Mouse (Mus musculus) CH12.LX (cell line): ENCODE results near the gene Vmn2r56. TPM values are rescaled to one million over a fixed set of nuclear protein-coding genes. Genes with fewer than 3 reads are reported as not detected.
"Not testable (repeated sequence)": the region's sequence is repeated elsewhere in the genome, so short reads cannot be mapped to it uniquely, and the experiment has no call there.

ENCODE experiments used
- DNase-seq: peaks from one replicate; pipeline ENCODE4 v3.0.0-alpha.2; 2013; ENCODE audit errors: extremely low read depth
- H3K27ac ChIP-seq: 2 replicates; pipeline ENCODE4 v1.5.1; 2012; ENCODE audit warnings: low read depth, mild to moderate bottlenecking, control low read depth, moderate library complexity; ENCODE audit not compliant: insufficient read depth
- H3K27me3 ChIP-seq: replicated peaks from 2 replicates; pipeline ENCODE3; 2012; ENCODE audit warnings: inconsistent platforms
- H3K36me3 ChIP-seq, 2 experiments: replicated peaks in 1 of 2; 2 replicates each; pipeline versions ENCODE3 to v1.6.1; 2012; ENCODE audit warnings: inconsistent platforms in 1 of 2, low read length in 1 of 2, mild to moderate bottlenecking in 1 of 2, mixed read lengths in 1 of 2, moderate library complexity in 1 of 2; ENCODE audit not compliant: control insufficient read depth in 1 of 2, insufficient read depth in 1 of 2
- H3K4me1 ChIP-seq, 2 experiments: 2 replicates each; pipeline ENCODE4 v1.6.1; 2012; ENCODE audit warnings: inconsistent platforms in 1 of 2, moderate library complexity in 1 of 2; ENCODE audit not compliant: insufficient read depth in 2 of 2, control insufficient read depth in 1 of 2
- H3K4me2 ChIP-seq: 2 replicates; pipeline ENCODE4 v1.6.1; 2012; ENCODE audit warnings: low read depth, mild to moderate bottlenecking, control low read depth; ENCODE audit not compliant: poor library complexity, insufficient read depth, severe bottlenecking
- H3K4me3 ChIP-seq, 3 experiments: fragments of 150-350 bp in 1 of 3; sonication (generic) in 1 of 3; replicated peaks in 1 of 3; 2 replicates each; pipeline versions ENCODE3 to v1.5.1; 2011 to 2012; ENCODE audit warnings: low read depth in 2 of 3, low read length in 2 of 3, mild to moderate bottlenecking in 2 of 3, moderate library complexity in 2 of 3, control low read depth in 1 of 3, improper control_type of control experiment in 1 of 3, inconsistent platforms in 1 of 3, mixed read lengths in 1 of 3; ENCODE audit not compliant: poor library complexity in 1 of 3
- H3K79me2 ChIP-seq: replicated peaks from 2 replicates; pipeline ENCODE4 v1.6.1; 2012; ENCODE audit warnings: mild to moderate bottlenecking, moderate library complexity; ENCODE audit not compliant: control insufficient read depth, poor library complexity, insufficient read depth, severe bottlenecking; ENCODE audit errors: extremely low read depth
- H3K9ac ChIP-seq: 2 replicates; pipeline ENCODE4 v1.6.1; 2012; ENCODE audit warnings: low read depth, mild to moderate bottlenecking, control low read depth, moderate library complexity; ENCODE audit not compliant: insufficient read depth
- H3K9me3 ChIP-seq: replicated peaks from 2 replicates; pipeline ENCODE3; 2012; ENCODE audit warnings: low read length, inconsistent platforms, mixed read lengths
- dilution Hi-C: fragments of 300-500 bp; cut with MboI; formaldehyde crosslinking; loops from 2 replicates; pipeline ENCODE4 v1.14.3; 2020; ENCODE audit warnings: low sequenced_read_pairs; ENCODE audit not compliant: extremely low pct_unique_long_range_greater_than_20kb, extremely low pct_ligation_motif_present
- in situ Hi-C: fragments of 300-500 bp; cut with MboI; formaldehyde crosslinking; loops from 3 replicates; pipeline ENCODE4 v1.14.3; 2019; ENCODE audit warnings: low sequenced_read_pairs, low pct_ligation_motif_present, low pct_unique_long_range_greater_than_20kb, mixed read lengths
- polyA plus RNA-seq: library from polyadenylated mRNA; unstranded; fragments of >175 nt; gene quantifications from 2 replicates; pipeline ENCODE4 v1.2.1, GENCODE M21; 2012; ENCODE audit warnings: low read depth; ENCODE audit not compliant: insufficient read length
- total RNA-seq, 2 experiments: library from RNA; depleted of rRNA; stranded (reverse); fragments of 300-350 nt in 1 of 2; fragments of >200 nt in 1 of 2; gene quantifications; 2 replicates each; pipeline ENCODE4 v1.2.3; 2012 to 2014

Vmn2r56 gene
- total and polyA plus RNA-seq, 3 experiments, result not detected

DNA sequence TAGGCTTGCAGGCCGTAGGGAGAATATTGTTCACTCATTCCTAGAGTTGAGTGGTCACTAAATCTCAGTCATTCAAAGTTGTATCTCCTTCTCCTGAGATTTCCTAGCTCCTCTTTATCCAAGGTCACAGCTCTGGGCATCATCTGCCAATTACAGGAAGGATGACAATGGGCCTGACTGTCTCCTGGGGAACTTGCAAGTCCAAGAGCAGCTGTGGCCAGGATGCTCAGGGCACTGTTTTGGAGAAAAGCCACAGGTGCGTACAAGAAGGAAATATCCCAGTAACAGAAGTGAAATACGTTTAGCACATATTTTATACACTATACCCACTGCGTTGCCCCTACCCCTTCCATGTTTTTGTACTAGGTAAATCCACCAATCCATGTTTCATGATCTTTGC lies 94.6 kb downstream of the Vmn2r56 start, which contains the start of gene Vmn2r54:
Gene Vmn2r54 (minus strand): TSS at position 101 of the 400 bp plus-strand sequence.
- DNase-seq, H3K4me2 ChIP-seq, H3K36me3 ChIP-seq, H3K9ac ChIP-seq, H3K79me2 ChIP-seq, in situ Hi-C loops, dilution Hi-C loops, H3K9me3 ChIP-seq, H3K27me3 ChIP-seq, H3K4me1 ChIP-seq, H3K27ac ChIP-seq, H3K4me3 ChIP-seq: not testable (repeated sequence)

Other genes with a start within 250 kb of the Vmn2r56 start
- not detected in 2 replicates for gene 2900092C05Rik, start 222.5 kb downstream of the Vmn2r56 start, total RNA-seq (2012; rRNA removed)
- gene 2900092C05Rik, start 222.5 kb downstream of the Vmn2r56 start, total RNA-seq (2014; rRNA removed), result not detected in 2 replicates
- gene 2900092C05Rik, start 222.5 kb downstream of the Vmn2r56 start, polyA plus RNA-seq, result not detected in 2 replicates
- gene Vmn2r53, start 126.2 kb downstream of the Vmn2r56 start, total RNA-seq (2012; rRNA removed), result not detected in 2 replicates
- gene Vmn2r53, start 126.2 kb downstream of the Vmn2r56 start, total RNA-seq (2014; rRNA removed), result not detected in 2 replicates
- 0.01 TPM in 2 replicates for gene Vmn2r53, start 126.2 kb downstream of the Vmn2r56 start, polyA plus RNA-seq
- gene Vmn2r54, start 94.7 kb downstream of the Vmn2r56 start, total RNA-seq (2012; rRNA removed), result not detected in 2 replicates
- gene Vmn2r54, start 94.7 kb downstream of the Vmn2r56 start, total RNA-seq (2014; rRNA removed), result not detected in 2 replicates
- gene Vmn2r54, start 94.7 kb downstream of the Vmn2r56 start, polyA plus RNA-seq, result not detected in 2 replicates
- not detected in 2 replicates for gene Vmn2r55, start 50.0 kb downstream of the Vmn2r56 start, total RNA-seq (2012; rRNA removed)
- not detected in 2 replicates for gene Vmn2r55, start 50.0 kb downstream of the Vmn2r56 start, total RNA-seq (2014; rRNA removed)
- gene Vmn2r55, start 50.0 kb downstream of the Vmn2r56 start, polyA plus RNA-seq, result not detected in 2 replicates
- 1.6 and 1.8 TPM in 2 replicates for gene Zscan18, start 68.6 kb upstream of the Vmn2r56 start, total RNA-seq (2012; rRNA removed)
- gene Zscan18, start 68.6 kb upstream of the Vmn2r56 start, total RNA-seq (2014; rRNA removed), result 0.56 and 1.4 TPM in 2 replicates
- 1.3 and 1.6 TPM in 2 replicates for gene Zscan18, start 68.6 kb upstream of the Vmn2r56 start, polyA plus RNA-seq
- 4.4 and 4.5 TPM in 2 replicates for gene Zfp329, start 83.9 kb upstream of the Vmn2r56 start, total RNA-seq (2012; rRNA removed)
- 3.9 and 7.2 TPM in 2 replicates for gene Zfp329, start 83.9 kb upstream of the Vmn2r56 start, total RNA-seq (2014; rRNA removed)
- gene Zfp329, start 83.9 kb upstream of the Vmn2r56 start, polyA plus RNA-seq, result 4.3 and 4.5 TPM in 2 replicates
- 29.3 and 31.0 TPM in 2 replicates for gene Zfp110, start 99.8 kb upstream of the Vmn2r56 start, total RNA-seq (2012; rRNA removed)
- 26.6 and 31.5 TPM in 2 replicates for gene Zfp110, start 99.8 kb upstream of the Vmn2r56 start, total RNA-seq (2014; rRNA removed)
- gene Zfp110, start 99.8 kb upstream of the Vmn2r56 start, polyA plus RNA-seq, result 14.8 and 16.2 TPM in 2 replicates
- gene Zfp128, start 146.2 kb upstream of the Vmn2r56 start, total RNA-seq (2012; rRNA removed), result 1.2 and 1.4 TPM in 2 replicates
- gene Zfp128, start 146.2 kb upstream of the Vmn2r56 start, total RNA-seq (2014; rRNA removed), result 0.96 and 1.2 TPM in 2 replicates
- gene Zfp128, start 146.2 kb upstream of the Vmn2r56 start, polyA plus RNA-seq, result 0.61 and 0.78 TPM in 2 replicates
- gene Zscan22, start 162.8 kb upstream of the Vmn2r56 start, total RNA-seq (2012; rRNA removed), result 3.2 and 4.2 TPM in 2 replicates
- gene Zscan22, start 162.8 kb upstream of the Vmn2r56 start, total RNA-seq (2014; rRNA removed), result 2.8 and 3.3 TPM in 2 replicates
- 7.6 and 8.9 TPM in 2 replicates for gene Zscan22, start 162.8 kb upstream of the Vmn2r56 start, polyA plus RNA-seq
- gene Rps5, start 187.3 kb upstream of the Vmn2r56 start, total RNA-seq (2012; rRNA removed), result 3,671 and 4,026 TPM in 2 replicates
- 3,631 and 4,293 TPM in 2 replicates for gene Rps5, start 187.3 kb upstream of the Vmn2r56 start, total RNA-seq (2014; rRNA removed)
- 2,088 and 2,166 TPM in 2 replicates for gene Rps5, start 187.3 kb upstream of the Vmn2r56 start, polyA plus RNA-seq
- 1.1 and 1.3 TPM in 2 replicates for gene Rnf225, start 192.4 kb upstream of the Vmn2r56 start, total RNA-seq (2012; rRNA removed)
- 0.89 and 0.90 TPM in 2 replicates for gene Rnf225, start 192.4 kb upstream of the Vmn2r56 start, total RNA-seq (2014; rRNA removed)
- gene Rnf225, start 192.4 kb upstream of the Vmn2r56 start, polyA plus RNA-seq, result 3.4 and 4.0 TPM in 2 replicates
- gene Zfp324, start 230.8 kb upstream of the Vmn2r56 start, total RNA-seq (2012; rRNA removed), result 6.4 and 8.7 TPM in 2 replicates
- gene Zfp324, start 230.8 kb upstream of the Vmn2r56 start, total RNA-seq (2014; rRNA removed), result 6.3 and 7.3 TPM in 2 replicates
- 3.8 and 4.2 TPM in 2 replicates for gene Zfp324, start 230.8 kb upstream of the Vmn2r56 start, polyA plus RNA-seq
- gene Zfp446, start 242.8 kb upstream of the Vmn2r56 start, total RNA-seq (2012; rRNA removed), result 7.5 and 7.8 TPM in 2 replicates
- 11.9 and 12.8 TPM in 2 replicates for gene Zfp446, start 242.8 kb upstream of the Vmn2r56 start, total RNA-seq (2014; rRNA removed)
- 12.5 and 12.9 TPM in 2 replicates for gene Zfp446, start 242.8 kb upstream of the Vmn2r56 start, polyA plus RNA-seq